ENCODE assay signal across 25 mouse cellular contexts in the genomic region with DNA sequence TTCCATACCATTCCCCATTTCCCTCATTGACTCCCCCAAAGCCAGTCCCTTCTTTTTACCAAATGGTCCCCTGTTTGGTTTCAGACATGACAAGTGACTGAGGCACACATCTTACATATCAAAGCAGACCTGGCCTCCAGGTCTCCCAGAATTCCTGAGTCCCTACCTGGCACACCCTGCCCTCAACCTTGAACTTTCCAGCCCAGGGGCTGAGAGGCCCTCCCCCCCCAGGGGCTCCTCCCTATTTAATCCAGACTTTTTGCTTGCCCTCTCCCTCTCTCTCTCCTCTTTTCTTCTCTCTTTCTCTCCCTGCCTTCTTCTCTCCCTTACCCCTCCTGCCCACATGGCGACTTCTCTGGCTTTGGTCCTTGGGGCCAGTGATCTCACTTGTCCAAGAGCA.
DNase-seq lines count a peak whose midpoint lies in the region; ATAC-seq lines count a peak whose summit lies in the region.
"Had no signal": no experiment of that assay in that cellular context is flagged by ENCODE, and none has a peak within 500 bp of the region (broad histone marks: within the 10 kb centered on the region; RNA-seq: fewer than 3 reads in every experiment).

No protein-coding gene starts in this region.

- no peak for ATAC-seq in activated CD4-positive, CD25-positive, alpha-beta regulatory T cell, adult 4 months
- ATAC-seq in midbrain, embryonic 11.5 days (ENCODE audit: low FRiP score): no peak
- ATAC-seq: CD4-positive, CD25-positive, alpha-beta regulatory T cell, adult 4 months; Patski had no signal

- no peaks in the 10 kb centered on the region for H3K9me3 ChIP-seq in midbrain, embryonic 11.5 days (ENCODE audit: control insufficient read depth, low read length)
- H3K9me3 ChIP-seq: G1E had no signal

- no peak overlapping the region for H3K9ac ChIP-seq in midbrain, embryonic 11.5 days (ENCODE audit: low read length)

- H3K4me3 ChIP-seq in midbrain, embryonic 11.5 days (ENCODE audit: low read depth, low read length): no peak overlapping the region

- H3K27ac ChIP-seq in midbrain, embryonic 11.5 days (ENCODE audit: low read depth, low read length): no peak overlapping the region

- 79% methylated on average over 1 of the region's 1 CpGs for WGBS in midbrain, embryonic 11.5 days

- no peaks in the 10 kb centered on the region for H3K36me3 ChIP-seq in midbrain, embryonic 11.5 days (ENCODE audit: control insufficient read depth, insufficient read depth, low read length)
- H3K36me3 ChIP-seq: G1E had no signal

- no peak overlapping the region for H3K4me2 ChIP-seq in midbrain, embryonic 11.5 days

- H3K4me1 ChIP-seq in midbrain, embryonic 11.5 days (ENCODE audit: control insufficient read depth, insufficient read depth, low read length): no peaks in the 10 kb centered on the region

- DNase-seq in heart, adult 11 months: peak; percentile 55
- no peak for DNase-seq in heart, adult 8-10 months (ENCODE audit: low spot score)
- DNase-seq in ES-CJ7 (ENCODE audit: low read depth, low spot score) (peak; percentile 69), R1 (ENCODE audit: low read depth, low spot score) (peak; percentile 36), ZHBTc4 (ENCODE audit: low read depth, low spot score) (peak; percentile 64)
- DNase-seq in midbrain, embryonic 11.5 days (ENCODE audit: low spot score, missing footprints): no peak
- no peak for DNase-seq in spleen, adult 18-20 months
- DNase-seq: adrenal gland, adult 2 months; adrenal gland, adult 8-10 months; adrenal gland, postnatal 10 days; adrenal gland, postnatal 14 days; adrenal gland, postnatal 25 days; adrenal gland, postnatal 36 days; B cell, adult 2 months; cerebellum, adult 11 months; cerebellum, adult 11-12 months; cerebellum, adult 18-20 months; cerebellum, adult 2 months; cerebellum, adult 8-10 months; cerebellum, adult 9-10 months had no signal

- H3K27me3 ChIP-seq in midbrain, embryonic 11.5 days (ENCODE audit: control insufficient read depth, insufficient read depth, low read length): no peaks in the 10 kb centered on the region
- H3K27me3 ChIP-seq: CH12.LX, Patski had no signal

Comparison
In these comparisons a context has a peak if more than half of its experiments do, and no peak if none do; other contexts are left out.
1. DNase-seq: peak in heart, adult 11 months (single experiment), ES-CJ7 (single experiment), R1 (single experiment) and ZHBTc4 (single experiment); none in heart, adult 8-10 months (single experiment), midbrain, embryonic 11.5 days (single experiment) and spleen, adult 18-20 months (0 of 2).